Comparison of ENCODE assay signal across 1 mouse cellular context in genomic region chr11:22692941-22693341, GRCm38 (mm10).
TF ChIP-seq lines count a peak whose summit lies in the region.

No protein-coding gene starts in this region.

TF ChIP-seq in CH12.LX, 34 proteins besides CTCF, POLR2A, EP300 and RAD21 (continued from another document):
- TF ChIP-seq CHD1 (IDR thresholded peaks at IDR 0.05; ENCODE audit: low read depth, low read length) = no peak
- TF ChIP-seq BHLHE40 (IDR thresholded peaks at IDR 0.05; ENCODE audit: low read depth, low read length) = peak; percentile 92
- TF ChIP-seq NELFE (IDR thresholded peaks at IDR 0.05; ENCODE audit: low read depth, low read length) = no peak
